Mouse (Mus musculus) gastrocnemius, postnatal 4 days (tissue): ENCODE measurements around the gene Cacna2d1. TPM values are rescaled to one million over a fixed set of nuclear protein-coding genes. Genes with fewer than 3 reads are reported as not detected.

Experiments used
- DNase-seq, 2 experiments: peaks; one replicate each; pipeline ENCODE4 v3.0.0; 2021 to 2022; ENCODE audit warnings: low spot score in 2 of 2, mixed read lengths in 2 of 2
- total RNA-seq, 2 experiments: library from RNA; stranded (reverse); gene quantifications; 2 replicates each; pipeline ENCODE4 v1.2.3; 2021

Cacna2d1 gene
- total RNA-seq, 2 experiments from 2014 or later, result 199 to 207 TPM

DNA sequence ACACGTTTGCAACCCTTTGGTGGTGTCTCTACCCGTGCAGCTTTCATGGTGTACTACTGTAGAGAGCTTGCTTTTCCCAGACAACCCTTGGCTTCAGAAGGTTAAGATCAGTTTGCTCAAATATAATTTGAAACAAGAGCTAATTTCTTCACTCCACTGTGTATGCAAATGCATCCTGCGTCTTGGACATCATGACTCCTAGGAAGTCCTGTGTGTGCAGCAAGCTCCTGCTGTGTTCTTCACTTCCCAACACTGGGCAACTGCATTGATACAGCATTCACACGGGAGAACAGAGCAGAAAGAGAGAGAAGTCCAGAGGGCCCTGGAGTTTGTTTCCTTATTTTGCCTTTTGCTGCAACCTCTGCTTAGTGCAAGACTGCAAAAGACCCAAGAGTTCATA, 48.1 kb downstream of the Cacna2d1 start:
- no peak for DNase-seq

DNA sequence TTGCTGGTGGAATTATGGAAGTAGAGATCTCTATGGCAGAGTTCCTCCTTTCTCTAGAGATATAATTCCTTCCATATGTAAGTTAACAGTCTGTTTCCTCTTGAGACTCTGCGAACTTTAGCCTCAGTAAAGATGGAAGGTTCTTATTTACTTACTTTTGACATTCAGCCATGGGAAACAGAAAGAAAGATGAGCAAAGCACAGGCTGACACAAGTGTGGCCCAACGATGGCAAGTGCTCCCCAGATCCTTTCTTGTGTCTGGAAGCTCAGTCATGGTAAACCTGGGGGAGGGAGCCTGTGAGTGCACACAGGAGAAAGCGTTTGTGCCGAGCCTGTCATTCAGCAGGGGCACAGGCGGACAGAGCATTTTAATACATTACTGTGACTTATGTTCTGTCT, 48.9 kb downstream of the Cacna2d1 start:
- no peak for DNase-seq

DNA sequence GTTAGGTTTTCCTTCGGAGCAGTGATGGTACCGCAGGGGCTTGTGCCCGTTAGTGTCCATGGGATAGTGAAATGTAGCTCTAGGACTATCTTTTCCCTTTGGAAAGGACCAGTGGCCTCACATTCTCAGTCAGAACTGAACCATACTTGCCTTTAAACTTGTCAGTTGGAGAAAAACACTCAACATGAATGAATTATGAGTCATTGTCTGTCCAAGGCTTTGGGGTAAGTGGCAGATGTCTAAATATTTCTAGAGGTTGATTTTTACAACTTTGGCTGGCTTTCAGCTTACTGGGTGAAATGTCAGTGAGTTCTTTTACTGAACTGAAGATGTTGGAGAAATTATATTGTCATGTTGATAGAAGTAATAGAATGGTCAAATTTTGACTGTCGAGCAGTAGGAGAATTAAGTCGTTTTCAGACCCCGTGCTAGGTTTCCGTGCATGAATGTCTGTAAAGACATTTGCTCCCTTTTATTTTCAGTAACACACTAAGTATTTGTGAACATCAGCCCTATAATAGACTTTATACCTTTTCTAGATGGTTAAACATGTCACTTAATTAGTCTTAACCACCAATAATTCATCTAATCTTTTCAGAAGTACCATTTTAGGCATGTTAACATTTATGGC, 50.9 kb downstream of the Cacna2d1 start:
- no peak for DNase-seq

DNA sequence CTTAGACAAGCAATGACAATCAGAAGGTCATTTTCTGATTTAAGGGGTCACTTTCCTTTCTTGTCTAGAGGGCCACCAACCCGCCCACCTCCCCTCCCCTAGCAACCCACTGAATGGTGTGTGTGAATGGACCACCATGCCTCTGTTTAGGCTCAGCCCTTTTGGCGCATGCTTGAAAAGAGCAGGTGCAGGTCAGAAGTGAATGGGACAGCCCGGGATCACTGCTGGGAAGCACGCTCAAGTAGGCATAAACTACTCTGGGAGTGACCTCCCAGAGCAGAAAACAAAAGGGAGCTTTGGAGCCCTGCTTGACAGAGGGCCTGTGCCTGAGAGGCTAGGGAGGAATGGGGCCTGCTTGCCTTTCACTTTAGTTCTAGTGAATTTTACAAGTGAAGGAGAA, 51.4 kb downstream of the Cacna2d1 start:
- DNase-seq, result no peak

DNA sequence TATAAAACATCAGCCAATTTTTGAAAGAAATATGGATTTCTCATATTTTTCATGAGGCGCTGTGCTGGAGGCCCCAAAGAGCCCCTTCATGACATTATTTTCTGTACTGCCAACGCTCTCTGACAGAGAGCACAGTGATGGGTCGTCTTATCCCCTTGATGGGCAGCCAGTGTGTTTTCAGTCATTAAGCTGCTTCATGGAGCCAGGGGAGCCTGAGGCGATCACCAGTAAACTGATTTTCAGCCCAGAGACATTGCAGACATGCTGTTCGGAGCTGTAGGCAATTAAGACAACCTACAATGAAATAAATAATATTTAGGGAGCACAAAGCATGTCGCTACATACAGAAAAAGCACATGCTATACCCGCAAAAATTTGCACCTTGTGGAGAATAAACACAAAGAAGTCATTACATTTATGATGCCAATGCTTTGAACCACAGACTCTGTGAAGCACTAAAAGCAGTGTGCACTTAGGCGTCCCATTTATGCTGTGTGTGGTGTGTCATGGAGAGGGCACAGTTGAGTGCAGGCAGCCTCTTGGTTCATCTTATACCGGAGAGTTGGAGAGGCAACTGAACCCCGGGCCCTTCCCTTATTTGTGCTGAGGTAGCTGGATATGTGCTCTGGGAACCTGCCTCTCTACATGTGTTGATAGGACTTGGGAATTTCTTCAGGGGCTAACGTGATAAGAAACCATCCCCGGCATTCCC, 57.1 kb downstream of the Cacna2d1 start:
- no peak for DNase-seq

DNA sequence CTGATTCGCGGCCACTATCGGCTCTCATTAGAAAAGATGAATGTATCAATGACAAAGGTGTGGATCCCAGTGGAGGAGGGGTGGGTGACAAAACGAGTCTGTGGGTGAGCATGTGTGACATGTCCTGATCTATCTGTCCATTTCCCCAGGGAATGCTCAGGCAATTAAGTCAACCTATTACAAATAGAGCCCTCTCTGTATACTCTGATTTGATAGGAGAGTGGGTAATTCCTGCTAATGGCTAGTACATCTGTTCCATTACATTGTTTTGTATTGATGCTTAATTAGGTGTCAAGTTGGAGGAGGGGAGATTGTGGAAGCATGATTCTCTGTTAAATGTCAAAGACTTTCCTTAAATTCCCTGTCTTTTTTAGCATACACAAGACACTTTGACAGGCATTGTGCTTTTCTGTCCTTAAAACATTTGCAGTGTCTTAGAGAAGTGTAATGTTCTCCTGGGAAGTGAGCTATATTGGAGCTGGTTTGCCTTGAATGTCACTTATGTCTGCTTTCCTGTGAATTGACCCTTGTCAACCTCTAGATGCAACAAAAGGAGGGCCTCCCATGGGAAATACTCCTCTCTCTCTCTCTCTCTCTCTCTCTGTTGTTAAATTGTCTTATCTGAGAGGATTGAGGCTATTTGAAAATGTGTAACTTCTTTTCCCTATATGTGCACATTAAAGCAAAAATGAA, 58.9 kb downstream of the Cacna2d1 start:
- DNase-seq, result no peak

DNA sequence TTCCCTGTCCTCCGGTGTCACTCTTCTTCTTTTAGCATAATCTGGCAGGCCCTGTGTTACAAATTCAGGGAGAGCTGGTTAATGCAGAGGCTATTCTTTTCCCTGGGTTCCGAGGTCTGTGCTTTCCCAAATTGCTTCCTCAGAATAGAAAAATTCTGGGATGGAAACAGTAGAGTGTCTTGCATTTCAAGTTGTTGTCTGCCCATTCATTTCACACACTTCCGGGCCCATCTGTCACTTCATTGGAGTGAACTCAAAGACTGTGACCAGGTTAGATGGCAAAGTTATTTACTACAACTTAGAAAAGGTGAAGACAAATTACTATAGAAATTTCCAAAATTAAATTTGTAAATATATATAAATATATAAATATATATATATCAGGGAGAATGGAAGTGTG, 62.7 kb downstream of the Cacna2d1 start:
- DNase-seq, result no peak

DNA sequence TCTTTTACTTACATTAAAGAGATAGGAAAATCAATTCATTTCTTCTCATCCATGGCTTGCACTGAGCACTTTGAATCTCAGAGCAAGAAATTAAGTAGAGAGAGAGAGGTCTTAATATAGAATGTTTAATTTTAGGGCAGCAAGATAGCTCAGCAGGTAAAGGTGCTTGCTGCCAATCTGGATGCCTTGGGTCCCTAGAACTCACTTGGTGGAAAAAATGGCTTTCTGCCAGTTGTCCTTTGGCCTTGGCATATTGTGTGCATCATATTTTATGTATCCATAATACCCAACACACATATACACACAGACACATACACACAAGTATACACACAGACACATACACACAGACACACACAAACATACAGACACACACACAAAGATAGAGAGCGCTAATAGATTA, 63.3 kb downstream of the Cacna2d1 start:
- no peak for DNase-seq

DNA sequence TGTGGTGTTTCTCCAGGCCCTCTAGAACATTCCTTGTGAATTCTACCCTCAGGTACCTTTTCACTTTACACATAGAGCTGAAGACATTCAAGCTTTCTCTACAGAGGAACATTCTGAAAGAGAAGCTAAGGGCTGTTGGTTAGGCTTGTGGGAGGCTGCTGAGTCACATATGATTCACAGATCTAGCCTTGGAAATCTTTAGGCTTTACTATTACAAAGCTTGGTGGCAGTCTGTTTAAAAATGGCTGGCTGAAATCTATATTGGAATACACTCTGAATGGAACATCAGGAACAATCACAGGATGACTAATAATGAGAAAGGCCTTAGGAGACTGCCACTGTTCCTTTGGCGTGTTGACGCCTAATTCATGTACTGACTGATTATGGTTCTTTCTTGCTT, 66.4 kb downstream of the Cacna2d1 start:
- DNase-seq, result no peak

DNA sequence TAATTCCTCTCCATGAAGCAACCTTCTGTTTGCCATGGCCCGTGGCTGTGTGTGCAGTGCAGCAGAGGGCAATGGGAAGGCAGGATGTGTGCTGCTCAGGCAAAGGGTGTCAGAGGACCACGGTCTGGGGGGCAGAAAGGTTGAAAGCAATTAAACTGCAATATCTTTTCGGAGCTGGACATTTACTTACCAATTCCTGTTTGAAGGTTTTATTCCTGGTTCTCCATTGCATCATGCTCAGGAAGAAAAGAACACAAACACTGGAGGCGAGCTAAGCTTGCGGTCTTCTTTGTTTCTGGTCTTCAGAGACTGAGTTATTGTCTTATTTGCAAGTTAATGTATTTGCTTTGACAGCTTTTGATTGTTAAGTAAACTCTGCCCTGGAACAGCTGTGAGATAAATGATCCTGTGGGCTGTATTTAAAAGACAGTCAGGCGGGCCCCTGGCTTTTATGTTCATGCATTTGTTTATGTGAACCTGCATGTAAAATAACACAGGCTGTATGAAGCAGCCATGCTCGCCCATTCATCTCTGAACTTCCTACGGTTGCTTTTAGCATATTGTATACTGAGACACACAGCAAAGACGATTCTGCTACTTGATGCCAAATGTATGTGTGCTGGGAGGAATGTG, 68.1 kb downstream of the Cacna2d1 start:
- no peak for DNase-seq

DNA sequence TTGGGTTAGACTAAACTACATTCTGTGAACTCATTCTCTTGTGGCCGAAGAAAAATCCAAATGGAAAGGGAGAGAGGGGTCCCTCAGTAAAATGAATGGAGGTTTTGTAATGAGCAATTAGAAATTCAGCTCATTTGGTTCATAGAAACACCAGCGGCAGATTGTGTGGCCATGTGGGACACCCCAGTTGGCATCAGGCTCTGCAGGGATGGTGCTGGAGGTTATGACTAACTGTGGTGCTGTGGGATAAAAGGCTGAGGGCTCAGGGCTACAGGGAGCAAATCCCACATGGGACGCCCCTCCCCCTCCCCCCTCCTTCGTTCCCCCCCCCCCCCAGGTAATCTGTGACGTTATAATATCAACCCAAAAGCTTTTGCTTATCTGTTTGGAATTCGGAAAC, 69.8 kb downstream of the Cacna2d1 start:
- DNase-seq, result no peak

DNA sequence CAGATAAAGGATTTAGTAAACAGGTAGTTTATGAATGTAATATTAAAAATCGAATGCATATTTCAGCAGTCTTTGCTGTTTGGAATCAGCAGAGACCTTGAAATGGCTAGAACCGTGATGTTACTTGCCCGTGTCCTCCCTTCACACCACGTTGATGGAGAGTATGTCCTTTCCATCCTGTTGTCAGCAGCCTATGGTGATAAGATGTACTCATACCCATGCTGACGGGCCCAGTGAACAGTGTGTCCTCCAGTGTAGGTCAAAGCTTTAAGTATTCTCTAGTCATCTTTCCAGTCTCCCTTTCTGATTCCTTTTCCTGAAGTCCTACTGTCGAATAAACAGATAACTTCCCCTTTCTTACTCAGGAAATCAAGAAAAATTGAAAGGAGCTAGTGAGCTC, 72.5 kb downstream of the Cacna2d1 start:
- no peak for DNase-seq

DNA sequence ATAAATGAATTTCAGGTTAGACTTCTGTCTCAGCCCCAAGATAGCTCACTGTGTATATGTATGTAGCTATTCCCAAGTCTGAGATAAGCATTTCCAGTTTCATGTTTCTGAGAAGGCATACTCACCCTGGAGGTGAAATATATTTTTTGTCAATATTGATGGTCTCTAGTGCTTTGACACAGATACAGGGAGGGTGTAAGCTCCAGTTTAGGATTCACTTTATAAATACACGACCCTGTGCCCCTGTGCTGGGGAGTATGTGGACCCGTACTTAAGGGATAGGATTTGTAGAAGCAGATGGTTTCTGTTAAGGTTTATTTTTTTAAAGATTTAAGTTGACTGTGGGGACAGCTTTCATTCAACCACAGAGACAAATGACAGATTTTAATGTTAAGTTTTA, 79.2 kb downstream of the Cacna2d1 start:
- no peak for DNase-seq

DNA sequence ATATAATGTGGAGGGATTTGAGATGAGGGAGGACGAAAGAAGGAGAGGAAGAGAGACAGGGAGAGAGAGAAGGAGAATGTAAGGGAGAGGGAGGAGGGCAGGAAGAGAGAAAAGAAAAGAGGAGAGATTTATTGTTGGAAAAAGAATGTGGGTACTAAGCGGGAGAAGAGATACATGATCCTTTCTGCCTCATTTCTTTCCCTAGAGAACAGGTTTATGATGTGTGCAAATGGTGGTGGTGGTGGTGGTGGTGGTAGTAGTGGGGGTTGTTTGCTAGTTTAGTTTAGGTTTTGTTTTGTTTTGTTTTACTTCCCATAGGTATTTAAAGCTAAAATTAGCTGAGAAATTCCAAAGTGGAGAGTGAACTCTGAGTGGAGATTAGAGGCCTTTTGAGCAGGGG, 79.9 kb downstream of the Cacna2d1 start:
- DNase-seq, result no peak

DNA sequence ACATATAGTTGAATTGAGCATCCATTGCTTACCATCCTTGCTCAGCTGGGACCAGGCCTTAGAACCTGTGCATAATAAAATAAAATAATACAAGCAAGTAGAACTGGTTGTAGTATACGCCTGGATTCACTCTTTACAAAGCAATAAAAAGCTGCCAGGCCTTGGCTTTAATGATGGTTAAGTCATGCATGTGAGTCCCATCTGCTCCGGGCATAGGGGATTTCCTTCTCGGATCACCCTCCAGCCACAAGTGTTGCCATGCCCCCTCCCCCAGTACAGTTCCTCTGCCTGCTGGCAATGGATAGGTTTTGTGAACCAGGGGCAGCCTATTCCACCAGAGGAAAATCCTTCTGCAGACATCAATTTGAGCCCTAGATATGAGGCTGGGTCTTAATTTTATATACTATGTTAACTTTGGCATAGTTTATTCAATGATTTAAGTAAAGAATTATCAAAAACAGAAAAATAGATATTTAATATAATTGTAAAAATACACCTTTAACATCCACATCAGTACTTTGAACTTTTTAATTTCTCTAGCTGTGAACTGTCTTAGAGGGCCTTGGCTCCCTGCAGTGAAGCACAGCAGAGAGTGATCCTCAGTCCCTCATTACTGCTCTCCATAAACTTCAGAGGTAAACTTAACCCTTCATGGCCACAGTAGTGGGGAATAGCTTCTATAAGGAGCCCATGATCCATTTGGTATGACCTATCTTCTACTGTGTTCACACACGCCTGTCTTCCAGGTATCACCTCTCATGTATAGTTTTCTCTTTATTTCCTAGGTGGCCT, 90.3 kb downstream of the Cacna2d1 start:
- no peak for DNase-seq

DNA sequence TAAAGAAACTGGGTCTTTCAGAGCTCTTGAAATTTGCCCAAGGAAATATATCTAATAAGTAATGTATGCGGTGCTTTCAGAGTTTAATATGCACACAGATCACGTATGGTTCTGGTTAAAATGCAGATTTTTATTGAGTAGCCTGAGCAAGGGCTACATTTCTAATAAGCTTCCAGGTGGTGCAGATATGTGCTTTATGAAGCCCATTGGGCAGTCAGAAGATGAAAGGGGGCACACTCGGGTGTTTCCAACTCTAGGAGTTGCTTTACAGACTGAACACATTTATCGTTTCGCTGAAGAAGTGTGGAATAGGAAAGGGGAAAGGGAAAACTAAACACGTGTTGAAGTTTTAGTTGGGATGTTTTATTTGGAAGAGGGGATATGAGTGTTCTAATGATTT, 94.4 kb downstream of the Cacna2d1 start:
- DNase-seq, result no peak

DNA sequence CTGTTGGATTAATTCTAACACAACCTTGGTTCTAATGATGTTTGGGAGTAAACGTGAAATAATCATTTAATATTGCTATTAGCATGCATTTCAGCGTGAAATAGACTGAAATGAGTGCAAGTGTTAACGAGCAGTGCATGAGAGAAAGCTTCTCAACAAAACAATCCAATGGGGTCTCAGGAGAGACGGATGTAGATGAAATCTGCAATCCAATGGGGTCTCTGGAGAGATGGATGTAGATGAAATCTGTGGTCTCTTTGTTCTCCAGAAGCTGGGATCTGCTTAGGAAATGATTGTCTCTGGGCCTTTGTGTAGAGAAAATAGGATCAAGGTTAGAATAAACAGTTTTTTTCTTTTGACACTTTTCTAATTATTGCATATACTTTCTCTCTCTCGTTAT, 95.0 kb downstream of the Cacna2d1 start:
- DNase-seq, result no peak

DNA sequence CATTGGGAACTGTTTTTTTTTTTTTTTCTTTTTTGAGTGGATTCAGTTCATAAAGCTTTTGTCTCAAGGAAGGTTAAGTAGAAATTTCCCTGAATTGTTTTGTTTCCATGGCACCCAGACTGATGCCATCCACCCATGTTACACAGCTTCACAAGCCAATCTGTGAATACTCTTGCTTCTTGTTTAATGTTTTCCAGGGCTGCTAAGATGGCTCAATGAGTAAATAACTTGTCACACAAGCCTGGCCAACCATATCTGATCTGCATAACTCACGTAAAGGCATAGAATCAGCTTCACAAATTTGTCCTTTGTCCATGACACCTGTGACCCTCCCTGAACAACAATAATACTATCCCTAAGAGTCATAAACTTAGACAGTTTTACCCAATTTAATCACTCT, 99.1 kb downstream of the Cacna2d1 start:
- DNase-seq, result no peak

DNA sequence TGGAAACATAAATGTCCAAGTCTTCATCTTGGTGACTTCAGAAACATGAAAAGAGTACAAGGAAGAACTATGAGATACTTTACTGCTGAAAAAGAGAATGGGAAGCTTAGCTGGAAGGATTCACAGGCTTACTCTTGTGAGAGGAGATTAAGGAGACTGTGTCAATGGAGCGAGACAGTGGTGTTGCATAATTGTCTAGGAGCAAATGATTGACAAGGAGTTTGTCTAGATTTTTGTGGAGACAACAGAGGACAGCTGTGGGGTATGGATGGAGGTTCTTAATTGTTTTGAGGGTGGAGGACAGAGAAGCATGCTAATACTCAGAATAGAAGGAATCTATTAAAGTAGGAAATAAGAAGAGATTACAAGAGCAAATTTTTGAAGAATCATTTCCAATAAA, 100.8 kb downstream of the Cacna2d1 start:
- DNase-seq, result no peak

DNA sequence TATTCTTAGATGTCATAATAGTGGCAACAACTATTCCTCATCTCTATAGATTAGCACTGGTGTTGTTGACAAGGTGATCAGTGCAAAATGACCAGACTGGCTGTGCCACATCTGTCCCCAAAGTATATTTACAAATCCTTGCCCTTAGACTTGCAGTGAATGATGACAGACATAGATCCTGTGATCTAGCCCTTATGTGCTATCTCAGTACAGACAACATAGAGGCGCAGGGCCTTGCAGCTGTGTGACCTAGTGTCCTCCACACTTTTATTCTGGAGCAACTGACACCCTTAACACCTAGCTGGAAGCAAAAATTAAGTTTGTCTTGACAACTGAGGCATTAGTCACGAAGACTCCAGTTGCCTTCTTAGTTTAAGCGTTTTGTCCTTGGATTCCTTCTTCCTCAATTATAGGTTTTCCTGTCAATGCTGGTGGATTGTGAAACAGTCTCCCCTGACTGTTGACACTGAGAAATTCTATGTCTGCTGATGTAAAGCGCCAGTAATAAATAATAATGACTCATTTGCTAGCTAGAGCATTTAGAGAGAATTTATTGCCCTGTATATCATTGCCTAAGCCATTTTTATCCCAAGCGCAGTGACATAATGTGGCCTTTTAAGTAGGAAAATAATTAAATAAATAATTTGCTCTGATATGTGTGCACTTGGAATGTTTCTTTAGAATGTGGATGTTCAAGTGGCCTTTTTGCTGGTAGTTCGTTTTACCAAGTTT, 110.8 kb downstream of the Cacna2d1 start:
- DNase-seq, result no peak
